Mouse (Mus musculus) urinary bladder, adult 18-20 months (tissue): Measurements from ENCODE around the gene Irgq.

Experiments used
- DNase-seq, 2 experiments: peaks; one replicate each; pipeline ENCODE4 v3.0.0; 2022; ENCODE audit warnings: low spot score in 2 of 2, mixed read lengths in 2 of 2

Gene Irgq

GRCm38 (mm10) chr7:24546634-24547389 is 16.3 kb downstream of the Irgq start:
- peak; percentile 97 to 100 for DNase-seq

GRCm38 (mm10) chr7:24547534-24548036 is 17.1 kb downstream of the Irgq start:
- DNase-seq = no peak

DNA sequence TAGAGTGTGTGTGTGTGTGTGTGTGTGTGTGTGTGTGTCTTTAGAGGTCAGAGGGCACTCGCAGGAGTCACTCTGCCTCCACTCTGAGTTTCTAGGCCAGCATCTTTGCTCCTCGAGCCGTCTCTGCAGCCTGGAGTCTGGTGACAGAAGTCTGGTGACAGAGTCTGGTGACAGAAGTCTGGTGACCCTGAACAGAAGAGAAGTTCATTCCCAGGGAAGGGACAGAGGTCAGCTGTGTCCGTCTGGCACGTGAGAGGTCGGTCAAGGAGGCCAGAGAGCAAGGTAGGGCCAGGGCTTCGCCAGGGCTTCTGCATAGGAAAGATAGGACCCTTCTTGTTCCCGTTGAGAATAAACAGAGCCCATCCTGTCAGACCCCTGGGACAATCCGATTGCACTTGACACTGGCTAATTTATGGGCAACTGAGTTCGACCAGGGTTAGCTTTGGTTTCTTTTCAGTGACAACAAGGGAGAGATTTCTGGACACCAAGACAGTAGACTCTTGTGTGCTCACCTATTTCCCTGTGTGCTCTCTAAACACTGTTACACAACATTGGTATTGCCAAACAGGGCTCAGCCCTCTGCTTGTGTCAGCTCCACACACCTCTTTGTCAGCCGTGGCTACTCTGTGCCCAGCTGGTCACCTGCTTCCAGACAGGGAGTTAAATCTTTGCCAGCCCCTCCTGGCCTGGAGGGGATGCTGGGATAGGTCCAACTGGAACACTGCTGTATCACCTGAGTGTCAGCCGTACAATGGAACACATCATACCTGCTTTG is 21.7 kb downstream of the Irgq start:
- DNase-seq = no peak

DNA sequence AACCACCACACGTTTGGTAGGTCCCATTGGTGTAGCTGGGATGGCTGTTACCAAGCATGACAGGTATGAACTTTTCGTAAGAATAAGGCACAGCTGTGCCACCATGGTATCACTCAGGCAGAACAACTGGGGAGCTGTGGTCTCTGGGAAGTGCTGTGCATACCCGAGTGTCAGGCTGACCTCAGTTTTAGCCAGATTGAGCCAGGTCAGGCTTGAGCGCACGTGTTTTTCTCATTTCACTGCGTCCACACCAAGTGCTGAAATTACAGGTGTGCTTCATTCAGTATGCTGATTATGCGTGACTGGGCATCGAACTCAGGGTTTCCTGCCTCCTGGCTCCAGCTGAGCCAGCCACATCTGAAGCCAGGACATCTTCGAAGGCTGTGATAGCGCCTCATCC is 25.3 kb downstream of the Irgq start:
- no peak for DNase-seq

DNA sequence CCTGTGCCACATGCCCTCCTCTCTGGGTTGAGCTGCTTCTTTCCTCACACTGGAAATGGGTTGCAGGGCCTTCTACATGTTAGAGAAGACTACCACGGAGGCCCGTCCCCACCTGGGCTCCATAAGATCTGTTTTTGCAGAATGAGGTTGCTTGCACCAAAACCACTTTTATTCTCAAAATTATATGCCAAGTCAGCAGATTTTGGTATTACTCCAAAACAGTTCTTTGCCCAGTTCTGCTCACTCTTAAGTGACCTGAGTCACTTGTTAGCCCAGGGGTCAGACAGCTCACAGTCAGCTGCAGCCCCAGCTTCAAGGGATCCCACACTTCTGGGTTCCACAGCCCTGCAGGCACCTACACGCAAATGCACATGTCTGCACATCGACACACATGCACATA is 31.0 kb downstream of the Irgq start:
- no peak for DNase-seq

DNA sequence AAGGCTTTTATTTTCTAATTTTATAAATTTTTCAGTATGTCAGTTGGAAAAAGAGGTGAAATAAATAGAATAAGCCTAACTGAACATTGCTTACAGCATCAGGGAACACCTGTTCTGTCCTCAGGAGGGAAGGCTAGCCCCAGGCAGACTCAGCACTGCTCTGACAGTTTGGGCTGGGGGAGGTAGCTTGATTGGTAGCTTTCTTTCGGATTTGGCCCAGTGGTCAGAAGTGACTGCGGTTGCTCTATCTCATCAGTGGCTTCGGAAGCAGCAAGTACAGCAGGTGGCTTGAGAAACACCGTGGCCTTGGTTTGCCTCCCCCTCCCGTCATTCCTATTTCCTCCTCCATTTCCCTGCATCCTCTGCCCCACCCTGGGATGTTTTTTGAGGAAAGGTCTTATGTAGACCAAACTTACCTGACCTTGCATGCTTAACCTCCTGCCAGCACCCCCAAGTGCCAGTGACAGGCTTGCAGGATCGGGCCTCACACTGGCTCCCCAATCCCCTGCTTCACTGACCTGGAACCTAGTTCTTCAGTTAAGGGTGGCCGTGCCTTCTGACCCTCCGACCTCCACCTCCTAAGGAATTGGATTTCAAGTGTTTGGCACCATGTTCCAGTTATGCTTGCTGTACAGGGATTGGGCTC is 32.8 kb downstream of the Irgq start:
- no peak for DNase-seq

DNA sequence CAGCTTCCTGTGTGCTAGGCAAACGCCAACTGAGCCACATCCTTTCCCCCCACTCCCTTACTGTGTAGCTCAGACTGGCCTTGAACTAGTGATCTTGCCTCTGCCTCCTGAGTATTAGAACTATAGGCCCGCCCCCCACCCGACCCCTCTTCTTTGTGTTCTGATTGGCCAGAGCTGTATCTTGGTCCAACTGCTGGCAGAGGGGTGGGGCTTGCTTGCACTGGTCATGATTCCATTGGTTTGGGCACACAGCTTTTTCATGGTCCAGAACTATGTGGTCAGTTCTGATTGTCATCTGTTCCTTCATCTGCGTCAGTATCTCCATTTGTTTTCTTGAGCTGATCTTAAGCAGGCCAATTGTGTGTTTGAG is 33.3 kb downstream of the Irgq start:
- no peak for DNase-seq

- DNase-seq = peak in 1 of 2 experiments; percentile 71
These were observed 34.2 kb downstream of the Irgq start for GRCm38 (mm10) chr7:24564607-24565265.

GRCm38 (mm10) chr7:24565627-24566026 is 35.1 kb downstream of the Irgq start:
- DNase-seq = no peak

- no peak for DNase-seq
These were observed 35.7 kb downstream of the Irgq start for GRCm38 (mm10) chr7:24566206-24566605.

GRCm38 (mm10) chr7:24568512-24568911 is 38.0 kb downstream of the Irgq start:
- DNase-seq = no peak

DNA sequence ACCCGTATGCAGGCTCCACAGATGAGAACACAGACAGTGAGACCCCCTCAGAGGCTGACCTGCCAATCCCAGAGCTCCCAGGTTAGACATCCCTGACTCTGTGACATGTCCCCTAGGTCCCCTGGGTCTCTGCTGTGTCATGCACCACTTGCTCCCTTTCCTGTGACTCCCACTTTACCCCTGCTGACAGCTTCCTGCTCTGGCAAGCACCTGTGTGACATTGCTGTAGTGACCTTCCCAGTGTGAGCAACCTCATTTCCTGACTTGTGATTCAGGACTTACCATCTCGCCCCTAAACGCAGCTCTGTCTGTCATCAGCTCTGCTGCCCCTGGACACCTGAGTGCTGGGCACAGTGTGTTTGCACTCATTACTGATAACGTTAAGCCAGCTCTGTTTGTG is 40.6 kb downstream of the Irgq start:
- DNase-seq = no peak

GRCm38 (mm10) chr7:24572455-24572854 is 42.0 kb downstream of the Irgq start:
- no peak for DNase-seq

DNA sequence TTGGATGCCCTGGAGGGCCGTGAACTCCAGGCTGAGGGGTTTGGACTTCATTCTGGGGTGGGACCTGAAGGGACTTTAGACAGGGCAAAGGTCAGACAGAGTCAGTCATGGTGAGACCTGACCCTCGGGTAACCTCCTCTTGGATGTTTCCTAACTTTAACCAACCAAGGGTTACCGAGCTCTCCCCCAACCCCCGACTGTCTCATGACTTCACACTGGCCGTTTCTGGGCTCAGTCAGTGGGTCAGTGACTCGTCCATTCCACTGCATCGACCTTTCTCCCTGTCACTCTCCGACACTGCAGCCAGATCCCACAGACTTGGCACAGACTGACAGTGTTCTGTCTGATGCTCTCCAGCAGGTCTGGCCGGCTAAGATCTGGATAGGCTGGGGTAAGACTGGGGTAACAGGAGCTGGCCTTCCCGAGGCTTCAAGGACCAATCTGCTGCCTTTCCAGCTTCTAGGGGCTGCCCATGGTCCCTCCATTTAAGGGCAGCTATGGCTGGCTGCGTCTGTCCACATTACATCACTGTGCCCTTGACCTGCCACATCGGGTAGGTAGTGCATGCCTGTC is 43.8 kb downstream of the Irgq start:
- DNase-seq = no peak

- no peak for DNase-seq
These were observed 47.3 kb downstream of the Irgq start for GRCm38 (mm10) chr7:24577811-24578210.

GRCm38 (mm10) chr7:24584876-24585275 is 54.4 kb downstream of the Irgq start:
- no peak for DNase-seq

- no peak for DNase-seq
These were observed 55.5 kb downstream of the Irgq start for GRCm38 (mm10) chr7:24585995-24586394.

GRCm38 (mm10) chr7:24586828-24587227 is 56.3 kb downstream of the Irgq start:
- no peak for DNase-seq

GRCm38 (mm10) chr7:24587330-24588105 is 57.0 kb downstream of the Irgq start, which contains the start of the genes Ethe1 and Zfp575:
Gene Ethe1, plus strand, starts transcription at chr7:24587543.
Gene Zfp575, minus strand, starts transcription at chr7:24587641.
- no peak for DNase-seq
